Mouse (Mus musculus) intestine, embryonic 16.5 days (tissue): ENCODE results near the gene Eml1. TPM values are rescaled to one million over a fixed set of nuclear protein-coding genes. Genes with fewer than 3 reads are reported as not detected.

Experiments
- ATAC-seq: fragments of 200-750 bp; cut with Nextera tagmentation; 2 replicates; pipeline ENCODE4 v1.8.0; 2017; ENCODE audit warnings: moderate TSS enrichment, moderate library complexity
- H3K27ac ChIP-seq: fragments of 300-500 bp; sonication (generic); 2 replicates; pipeline ENCODE4 v1.5.1; 2014; ENCODE audit warnings: mild to moderate bottlenecking, low read length
- H3K27me3 ChIP-seq: fragments of 300-500 bp; sonication (generic); replicated peaks from 2 replicates; pipeline ENCODE4 v1.6.1; 2014; ENCODE audit warnings: low read length, control low read depth, mixed read lengths; ENCODE audit not compliant: control insufficient read depth, insufficient read depth
- H3K36me3 ChIP-seq: fragments of 300-500 bp; sonication (generic); 2 replicates; pipeline ENCODE4 v1.6.1; 2014; ENCODE audit warnings: low read length, control low read depth; ENCODE audit not compliant: control insufficient read depth, insufficient read depth
- H3K4me1 ChIP-seq: fragments of 300-500 bp; sonication (generic); 2 replicates; pipeline ENCODE4 v1.6.1; 2014; ENCODE audit warnings: low read length, control low read depth, mixed read lengths; ENCODE audit not compliant: control insufficient read depth, insufficient read depth
- H3K4me2 ChIP-seq: fragments of 300-500 bp; sonication (generic); 2 replicates; pipeline ENCODE4 v1.6.1; 2014; ENCODE audit warnings: low read depth, low read length, control low read depth
- H3K4me3 ChIP-seq: fragments of 300-500 bp; sonication (generic); 2 replicates; pipeline ENCODE4 v1.5.1; 2014; ENCODE audit warnings: mild to moderate bottlenecking, low read length
- H3K9ac ChIP-seq: fragments of 300-500 bp; sonication (generic); 2 replicates; pipeline ENCODE4 v1.6.1; 2014; ENCODE audit warnings: low read depth, low read length
- H3K9me3 ChIP-seq: fragments of 300-500 bp; sonication (generic); 2 replicates; pipeline ENCODE4 v1.6.1; 2016; ENCODE audit warnings: low read length, control low read depth; ENCODE audit not compliant: control insufficient read depth
- WGBS: fragments of 180-500 bp; shearing (Covaris S2); extraction: QIAGEN DNeasy Blood & Tissue Kit; methylation state at CpG from one replicate; pipeline ENCODE4 v1.1.7; 2014; 5-methylcytosine and 5-hydroxymethylcytosine counted together
- polyA plus RNA-seq: library from polyadenylated mRNA; unstranded; fragments of >200 nt; fragmentation: Nextera tagmentation; extraction: Ambion mirVana; gene quantifications from 2 replicates; pipeline ENCODE4 v1.2.1, GENCODE M21; 2015

Gene Eml1
- polyA plus RNA-seq, 1 experiment from 2014 or later: 63.7 TPM

- Histone ChIP-seq H3K27ac (no peak overlapping the region), H3K27me3 (no peaks in the 10 kb centered on the region), H3K9me3 (no peaks in the 10 kb centered on the region), H3K4me3 (no peak overlapping the region), H3K9ac (no peak overlapping the region), H3K4me1 (peaks cover 3% of the 10 kb centered on the region), H3K4me2 (no peak overlapping the region), H3K36me3 (no peaks in the 10 kb centered on the region)
- ATAC-seq: no peak
- WGBS: 75% methylated on average over 8 of the region's 8 CpGs
Observed at GRCm38 (mm10) chr12:108400951-108401350, 30.2 kb downstream of the Eml1 start.

DNA sequence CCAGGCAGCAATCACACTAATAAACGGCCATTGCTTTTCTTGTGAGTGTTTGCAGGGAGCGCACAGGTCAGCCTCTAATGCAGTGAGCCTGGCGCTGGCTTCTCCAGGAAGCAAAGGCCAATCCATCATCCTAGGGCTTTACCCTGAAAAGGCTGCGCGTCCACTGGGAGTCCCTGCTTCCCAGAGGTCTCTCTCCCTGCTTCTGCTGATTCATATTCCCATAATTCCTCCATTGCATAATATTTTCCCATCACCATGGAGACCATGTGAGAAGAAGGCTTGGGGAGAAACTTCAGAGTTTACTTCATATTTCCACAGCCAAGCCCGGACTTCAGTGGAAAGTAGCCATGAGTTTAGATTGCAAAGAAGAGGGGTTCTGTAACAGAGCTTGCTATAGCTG lies 33.2 kb downstream of the Eml1 start:
- peak; percentile 82 for ATAC-seq
- Histone ChIP-seq H3K4me1 (peaks cover 3% of the 10 kb centered on the region), H3K4me3 (no peak overlapping the region), H3K9ac (no peak overlapping the region), H3K4me2 (no peak overlapping the region), H3K27me3 (no peaks in the 10 kb centered on the region), H3K9me3 (no peaks in the 10 kb centered on the region), H3K27ac (peak overlapping the region; percentile 44; the same call in 1 of the 2 replicates), H3K36me3 (no peaks in the 10 kb centered on the region)
- WGBS: 21% methylated on average over 6 of the region's 6 CpGs

- H3K9me3 ChIP-seq: no peaks in the 10 kb centered on the region
- H3K4me3 ChIP-seq: no peak overlapping the region
- H3K4me2 ChIP-seq: no peak overlapping the region
- WGBS: 75% methylated on average over 5 of the region's 5 CpGs
- no peak overlapping the region for H3K27ac ChIP-seq
- no peaks in the 10 kb centered on the region for H3K27me3 ChIP-seq
- H3K36me3 ChIP-seq: no peaks in the 10 kb centered on the region
- no peak for ATAC-seq
- peaks cover 3% of the 10 kb centered on the region for H3K4me1 ChIP-seq
- no peak overlapping the region for H3K9ac ChIP-seq
Observed at GRCm38 (mm10) chr12:108409100-108409499, 38.3 kb downstream of the Eml1 start.

DNA sequence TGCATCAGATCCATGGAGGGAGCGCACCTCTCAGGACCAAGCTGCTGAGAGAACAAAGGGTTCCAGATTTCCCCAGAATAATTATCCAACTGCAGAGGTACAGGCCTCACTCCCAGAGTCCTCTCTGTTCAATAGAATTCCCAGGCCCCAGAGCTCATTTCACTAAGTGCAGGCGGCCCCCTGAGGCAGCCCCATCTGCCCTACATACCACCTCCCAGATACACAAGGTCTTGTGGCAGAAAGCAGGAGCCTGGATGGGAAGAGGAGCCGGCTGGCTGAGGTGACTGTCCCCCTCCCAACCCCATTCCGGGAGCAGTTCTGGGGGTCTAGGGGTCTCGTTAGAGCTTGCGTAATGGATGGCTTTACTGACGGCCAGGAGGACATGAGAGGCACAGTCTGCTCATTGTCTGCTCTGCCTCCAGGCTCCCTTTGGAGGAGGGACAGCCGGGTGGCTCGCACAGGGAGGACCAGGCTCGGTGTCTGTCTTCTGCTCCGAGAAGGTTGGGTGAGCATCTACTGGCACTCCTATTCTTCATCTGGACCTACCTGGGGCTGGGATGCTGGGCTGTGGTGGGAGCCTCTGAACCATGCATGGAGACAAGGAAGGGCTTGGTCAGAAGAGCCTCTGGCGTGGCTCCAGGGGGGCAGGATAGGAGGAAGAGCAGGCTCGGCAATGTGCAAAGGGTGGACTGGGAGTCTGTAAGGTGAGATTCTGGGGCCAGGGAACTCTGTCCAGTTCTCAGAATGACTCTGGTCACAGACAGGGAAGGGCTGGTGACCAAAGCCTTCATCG lies 39.9 kb downstream of the Eml1 start:
- Histone ChIP-seq H3K27me3 (no peaks in the 10 kb centered on the region), H3K4me3 (no peak overlapping the region), H3K9me3 (no peaks in the 10 kb centered on the region), H3K27ac (no peak overlapping the region), H3K9ac (no peak overlapping the region), H3K36me3 (no peaks in the 10 kb centered on the region), H3K4me1 (no peaks in the 10 kb centered on the region; the same call in 1 of the 2 replicates), H3K4me2 (no peak overlapping the region)
- ATAC-seq: no peak
- WGBS: 55% methylated on average over 14 of the region's 14 CpGs

GRCm38 (mm10) chr12:108414932-108415331 lies 44.2 kb downstream of the Eml1 start:
- Histone ChIP-seq H3K9ac (no peak overlapping the region), H3K4me1 (no peaks in the 10 kb centered on the region), H3K4me2 (no peak overlapping the region), H3K4me3 (no peak overlapping the region), H3K27ac (no peak overlapping the region), H3K36me3 (no peaks in the 10 kb centered on the region), H3K27me3 (no peaks in the 10 kb centered on the region), H3K9me3 (no peaks in the 10 kb centered on the region)
- 91% methylated on average over 9 of the region's 9 CpGs for WGBS
- ATAC-seq: no peak

GRCm38 (mm10) chr12:108419570-108419969 lies 48.8 kb downstream of the Eml1 start:
- no peak for ATAC-seq
- no peaks in the 10 kb centered on the region for H3K27me3 ChIP-seq
- no peaks in the 10 kb centered on the region for H3K9me3 ChIP-seq

GRCm38 (mm10) chr12:108421477-108421876 lies 50.7 kb downstream of the Eml1 start:
- H3K9me3 ChIP-seq: no peaks in the 10 kb centered on the region
- H3K27ac ChIP-seq: no peak overlapping the region
- peaks cover 3% of the 10 kb centered on the region; the same call in 1 of the 2 replicates for H3K4me1 ChIP-seq
- H3K4me3 ChIP-seq: no peak overlapping the region
- no peak overlapping the region for H3K4me2 ChIP-seq
- WGBS: 91% methylated on average over 1 of the region's 1 CpGs
- no peak overlapping the region for H3K9ac ChIP-seq
- no peak for ATAC-seq
- H3K27me3 ChIP-seq: no peaks in the 10 kb centered on the region
- H3K36me3 ChIP-seq: no peaks in the 10 kb centered on the region

More at GRCm38 (mm10) chr12:108419570-108419969, 48.8 kb downstream of the Eml1 start:
- Histone ChIP-seq H3K4me1 (no peaks in the 10 kb centered on the region), H3K27ac (no peak overlapping the region), H3K4me3 (no peak overlapping the region), H3K9ac (no peak overlapping the region), H3K36me3 (no peaks in the 10 kb centered on the region), H3K4me2 (no peak overlapping the region)

DNA sequence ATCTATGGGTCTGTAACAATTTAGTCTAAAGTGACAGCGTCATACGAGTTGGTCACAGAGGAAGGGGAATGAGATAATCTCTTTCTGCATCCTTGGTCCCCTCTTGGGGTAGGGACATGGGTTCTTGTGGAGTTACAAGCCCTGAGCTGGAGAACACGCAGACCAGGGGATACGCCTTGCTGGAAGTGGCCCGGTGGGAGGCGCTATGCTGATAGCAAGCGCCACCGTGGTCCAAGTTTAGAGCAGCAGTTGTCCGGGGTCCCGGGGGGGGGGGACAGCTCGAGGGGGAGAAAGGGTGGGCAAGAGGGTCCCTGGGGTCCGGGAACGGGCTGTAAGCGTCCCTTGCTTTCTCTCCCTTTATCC lies 51.7 kb downstream of the Eml1 start:
- WGBS: under 1% methylated on average over 14 of the region's 14 CpGs
- H3K27me3 ChIP-seq: no peaks in the 10 kb centered on the region
- H3K36me3 ChIP-seq: no peaks in the 10 kb centered on the region
- peak overlapping the region; percentile 90 for H3K4me2 ChIP-seq
- H3K4me1 ChIP-seq: peaks cover 3% of the 10 kb centered on the region; the same call in 1 of the 2 replicates
- peak overlapping the region; percentile 80 for H3K4me3 ChIP-seq
- H3K9ac ChIP-seq: peak overlapping the region; percentile 90
- ATAC-seq: peak; percentile 62
- no peaks in the 10 kb centered on the region for H3K9me3 ChIP-seq
- peak overlapping the region; percentile 18; the same call in 1 of the 2 replicates for H3K27ac ChIP-seq

DNA sequence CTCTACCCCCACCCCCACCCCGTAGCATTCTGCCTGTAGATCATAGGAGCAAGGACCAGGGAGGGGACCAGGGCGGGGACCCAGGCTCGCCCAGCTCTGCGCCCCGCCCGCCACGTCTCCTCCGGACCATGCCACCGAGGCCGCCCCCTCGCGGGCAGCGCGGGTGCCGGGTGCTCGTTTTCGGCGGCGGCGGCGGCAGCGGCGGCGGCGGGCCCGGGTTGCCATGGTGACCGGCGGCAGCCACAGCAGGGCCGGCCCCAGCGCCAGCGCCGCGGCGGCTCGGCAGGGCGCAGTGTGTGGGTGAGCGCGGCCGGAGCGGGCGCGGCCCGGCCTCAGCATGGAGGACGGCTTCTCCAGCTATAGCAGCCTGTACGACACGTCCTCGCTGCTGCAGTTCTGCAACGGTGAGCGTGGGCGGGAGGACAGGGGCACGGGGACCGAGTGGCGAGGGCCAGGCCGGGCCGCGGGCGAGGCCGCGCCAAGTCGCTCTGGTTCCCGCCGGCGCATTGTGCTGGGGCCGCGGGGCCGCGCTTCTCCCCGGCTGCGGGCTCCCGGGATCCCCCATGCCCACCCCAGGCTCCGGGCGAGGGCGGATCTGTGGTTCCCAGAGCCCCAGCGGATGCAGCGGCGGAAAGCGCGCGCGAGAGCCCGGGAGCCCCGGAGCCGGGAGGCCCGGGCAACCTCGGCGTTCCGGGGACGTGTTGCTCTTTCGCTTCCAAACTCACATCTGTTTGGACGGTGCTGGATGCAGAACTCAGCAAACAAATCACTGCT lies 52.3 kb downstream of the Eml1 start:
- H3K9ac ChIP-seq: peak overlapping the region; percentile 90
- ATAC-seq: peak; percentile 96
- peak overlapping the region; percentile 90 for H3K4me2 ChIP-seq
- H3K4me1 ChIP-seq: peaks cover 3% of the 10 kb centered on the region; the same call in 1 of the 2 replicates
- H3K27ac ChIP-seq: peak overlapping the region; percentile 88
- peak overlapping the region; percentile 80 for H3K4me3 ChIP-seq
- no peaks in the 10 kb centered on the region for H3K27me3 ChIP-seq
- H3K36me3 ChIP-seq: no peaks in the 10 kb centered on the region
- no peaks in the 10 kb centered on the region for H3K9me3 ChIP-seq
- under 1% methylated on average over 75 of the region's 90 CpGs for WGBS
